Mouse (Mus musculus): Measurements from ENCODE around the gene Supt7l. TPM values are rescaled to one million over a fixed set of nuclear protein-coding genes. Genes with fewer than 3 reads are reported as not detected.

The Supt7l gene
- polyA plus RNA-seq, 1 experiment from 2014 or later, result 8.4 TPM

GRCm38 (mm10) chr5:31487889-31488288, 39.7 kb downstream of the Supt7l start:
- ATAC-seq (ENCODE audit: low FRiP score, low TSS enrichment), result no peak
- H3K4me1 ChIP-seq (replicated peaks; ENCODE audit: control insufficient read depth, insufficient read depth), result no peaks in the 10 kb centered on the region
- H3K27ac ChIP-seq (replicated peaks), result no peak overlapping the region
- no peak overlapping the region for H3K4me3 ChIP-seq (ENCODE audit: low read depth, low read length)
- H3K36me3 ChIP-seq (ENCODE audit: control insufficient read depth, insufficient read depth, low read length), result no peaks in the 10 kb centered on the region
- H3K9me3 ChIP-seq (ENCODE audit: control insufficient read depth, low read length), result no peaks in the 10 kb centered on the region
- no peak for DNase-seq (ENCODE audit: low spot score)
- TF ChIP-seq EP300 (optimal IDR thresholded peaks at IDR 0.05), result no peak
- TF ChIP-seq CTCF (IDR thresholded peaks at IDR 0.05; ENCODE audit: low read depth), result no peak
- no peak overlapping the region for H3K4me2 ChIP-seq (replicated peaks; ENCODE audit: low read depth)
- H3K9ac ChIP-seq (ENCODE audit: low read length), result no peak overlapping the region
- WGBS, result 90% methylated on average over 3 of the region's 3 CpGs
- no peaks in the 10 kb centered on the region for H3K27me3 ChIP-seq (ENCODE audit: control insufficient read depth, insufficient read depth, low read length)

DNA sequence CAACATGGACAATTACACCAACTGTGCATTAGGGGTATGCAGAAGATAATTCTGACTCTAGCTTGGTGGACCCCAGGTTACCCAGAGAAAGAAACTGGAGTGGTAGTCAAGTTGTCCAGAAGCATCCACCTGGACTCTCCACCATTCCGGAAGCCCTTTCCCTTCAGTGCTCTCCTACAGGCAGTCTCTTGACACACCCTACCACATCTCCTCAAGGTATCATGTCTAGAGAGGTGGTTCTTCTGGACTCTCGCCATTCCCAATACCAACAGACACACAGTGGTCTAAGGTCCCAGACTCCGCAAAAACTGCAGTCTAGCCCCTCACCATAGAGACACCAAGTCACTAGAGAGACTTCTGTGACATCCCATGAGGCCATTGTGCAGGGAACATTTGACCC, 42.2 kb downstream of the Supt7l start, which contains the start of gene 4930548H24Rik:
TSS of gene 4930548H24Rik (plus strand) at position 301 of the 400 bp plus-strand sequence.
- Histone ChIP-seq H3K4me3 (ENCODE audit: low read depth, low read length) (no peak within 1 kb of the TSS), H3K4me1 (replicated peaks; ENCODE audit: control insufficient read depth, insufficient read depth) (no peaks in the 10 kb centered on the region), H3K27me3 (ENCODE audit: control insufficient read depth, insufficient read depth, low read length) (no peaks in the 10 kb centered on the region), H3K36me3 (ENCODE audit: control insufficient read depth, insufficient read depth, low read length) (no peaks in the 10 kb centered on the region), H3K9ac (ENCODE audit: low read length) (no peak within 1 kb of the TSS), H3K27ac (replicated peaks) (no peak within 1 kb of the TSS), H3K9me3 (ENCODE audit: control insufficient read depth, low read length) (no peaks in the 10 kb centered on the region), H3K4me2 (replicated peaks; ENCODE audit: low read depth) (no peak within 1 kb of the TSS)
- 96% methylated on average over 3 of the region's 3 CpGs for WGBS
- DNase-seq (ENCODE audit: low spot score) (no peak), ATAC-seq (ENCODE audit: low FRiP score, low TSS enrichment) (no peak)
- TF ChIP-seq EP300 (optimal IDR thresholded peaks at IDR 0.05) (no peak), CTCF (IDR thresholded peaks at IDR 0.05; ENCODE audit: low read depth) (no peak)

GRCm38 (mm10) chr5:31480536-31480935, 47.1 kb downstream of the Supt7l start:
- ATAC-seq (ENCODE audit: low FRiP score, low TSS enrichment) (no peak), DNase-seq (ENCODE audit: low spot score) (no peak)
- Histone ChIP-seq H3K9me3 (ENCODE audit: control insufficient read depth, low read length) (no peaks in the 10 kb centered on the region), H3K4me3 (ENCODE audit: low read depth, low read length) (no peak overlapping the region), H3K36me3 (ENCODE audit: control insufficient read depth, insufficient read depth, low read length) (peaks cover 21% of the 10 kb centered on the region), H3K4me2 (replicated peaks; ENCODE audit: low read depth) (no peak overlapping the region), H3K4me1 (replicated peaks; ENCODE audit: control insufficient read depth, insufficient read depth) (no peaks in the 10 kb centered on the region), H3K9ac (ENCODE audit: low read length) (no peak overlapping the region), H3K27ac (replicated peaks) (no peak overlapping the region), H3K27me3 (ENCODE audit: control insufficient read depth, insufficient read depth, low read length) (no peaks in the 10 kb centered on the region)
- 84% methylated on average over 4 of the region's 4 CpGs for WGBS
- no peak for TF ChIP-seq EP300 (optimal IDR thresholded peaks at IDR 0.05)
- no peak for TF ChIP-seq CTCF (IDR thresholded peaks at IDR 0.05; ENCODE audit: low read depth)

DNA sequence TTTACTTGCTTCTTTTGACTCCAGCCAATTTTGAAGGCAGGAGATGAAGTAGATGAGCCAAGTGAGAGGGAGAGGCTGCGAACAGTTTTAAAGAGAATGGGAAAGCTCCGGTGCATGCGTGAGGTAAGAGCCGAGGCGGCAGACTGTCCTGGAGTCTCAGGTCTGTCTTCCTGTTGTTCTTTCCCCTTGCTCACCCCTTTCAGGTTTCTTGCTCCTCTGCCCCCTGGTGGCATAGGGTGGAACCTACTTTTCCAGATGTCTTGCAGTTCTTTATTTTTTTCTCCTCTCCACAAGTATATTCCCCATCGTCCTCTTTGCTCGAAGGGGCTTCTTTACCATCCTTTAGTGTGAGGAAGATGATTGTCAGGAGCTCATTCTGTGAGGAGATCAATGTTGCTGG, 57.3 kb downstream of the Supt7l start:
- H3K9me3 ChIP-seq (ENCODE audit: control insufficient read depth, low read length), result no peaks in the 10 kb centered on the region
- 67% methylated on average over 7 of the region's 7 CpGs for WGBS
- H3K4me1 ChIP-seq (replicated peaks; ENCODE audit: control insufficient read depth, insufficient read depth), result no peaks in the 10 kb centered on the region
- no peaks in the 10 kb centered on the region for H3K27me3 ChIP-seq (ENCODE audit: control insufficient read depth, insufficient read depth, low read length)
- no peak overlapping the region for H3K9ac ChIP-seq (ENCODE audit: low read length)
- TF ChIP-seq CTCF (IDR thresholded peaks at IDR 0.05; ENCODE audit: low read depth) (peak; percentile 78), EP300 (optimal IDR thresholded peaks at IDR 0.05) (no peak)
- DNase-seq (ENCODE audit: low spot score), result peak; percentile 69
- H3K27ac ChIP-seq (replicated peaks), result no peak overlapping the region
- H3K4me3 ChIP-seq (ENCODE audit: low read depth, low read length), result no peak overlapping the region
- ATAC-seq (ENCODE audit: low FRiP score, low TSS enrichment), result no peak
- H3K36me3 ChIP-seq (ENCODE audit: control insufficient read depth, insufficient read depth, low read length), result peaks cover 27% of the 10 kb centered on the region
- H3K4me2 ChIP-seq (replicated peaks; ENCODE audit: low read depth), result no peak overlapping the region

GRCm38 (mm10) chr5:31469711-31470110, 57.9 kb downstream of the Supt7l start:
- Histone ChIP-seq H3K27ac (replicated peaks) (no peak overlapping the region), H3K4me1 (replicated peaks; ENCODE audit: control insufficient read depth, insufficient read depth) (no peaks in the 10 kb centered on the region), H3K9me3 (ENCODE audit: control insufficient read depth, low read length) (no peaks in the 10 kb centered on the region), H3K36me3 (ENCODE audit: control insufficient read depth, insufficient read depth, low read length) (peaks cover 27% of the 10 kb centered on the region; the same call in 1 of the 2 replicates), H3K4me2 (replicated peaks; ENCODE audit: low read depth) (no peak overlapping the region), H3K4me3 (ENCODE audit: low read depth, low read length) (no peak overlapping the region), H3K9ac (ENCODE audit: low read length) (no peak overlapping the region), H3K27me3 (ENCODE audit: control insufficient read depth, insufficient read depth, low read length) (no peaks in the 10 kb centered on the region)
- DNase-seq (ENCODE audit: low spot score) (no peak), ATAC-seq (ENCODE audit: low FRiP score, low TSS enrichment) (no peak)
- TF ChIP-seq CTCF (IDR thresholded peaks at IDR 0.05; ENCODE audit: low read depth) (no peak), EP300 (optimal IDR thresholded peaks at IDR 0.05) (no peak)
- WGBS, result 96% methylated on average over 6 of the region's 6 CpGs

DNA sequence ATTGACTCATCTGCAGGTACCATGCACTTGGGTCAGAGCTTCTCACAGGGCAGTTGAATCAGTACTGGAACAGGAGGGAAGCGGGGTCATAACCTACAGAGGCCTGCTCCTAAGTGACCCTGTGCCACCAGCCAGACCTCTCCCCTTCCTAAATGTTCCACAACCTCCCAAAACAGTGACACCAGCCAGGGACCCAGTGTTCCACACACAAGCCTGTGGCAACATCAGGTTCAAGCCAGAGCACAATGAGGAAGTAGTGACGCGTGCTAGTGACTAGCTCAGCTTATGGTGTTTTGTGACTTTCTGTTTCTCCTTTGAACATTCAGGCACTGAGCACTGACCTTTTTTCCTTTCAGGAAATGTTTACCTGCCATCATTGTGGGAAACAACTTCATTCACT, 59.8 kb downstream of the Supt7l start:
- Histone ChIP-seq H3K36me3 (ENCODE audit: control insufficient read depth, insufficient read depth, low read length) (peaks cover 19% of the 10 kb centered on the region; the same call in 1 of the 2 replicates), H3K27ac (replicated peaks) (no peak overlapping the region), H3K4me2 (replicated peaks; ENCODE audit: low read depth) (no peak overlapping the region), H3K4me1 (replicated peaks; ENCODE audit: control insufficient read depth, insufficient read depth) (no peaks in the 10 kb centered on the region), H3K9ac (ENCODE audit: low read length) (no peak overlapping the region), H3K27me3 (ENCODE audit: control insufficient read depth, insufficient read depth, low read length) (no peaks in the 10 kb centered on the region), H3K9me3 (ENCODE audit: control insufficient read depth, low read length) (no peaks in the 10 kb centered on the region), H3K4me3 (ENCODE audit: low read depth, low read length) (no peak overlapping the region)
- WGBS, result 85% methylated on average over 3 of the region's 3 CpGs
- no peak for ATAC-seq (ENCODE audit: low FRiP score, low TSS enrichment)
- TF ChIP-seq EP300 (optimal IDR thresholded peaks at IDR 0.05), result no peak
- no peak for TF ChIP-seq CTCF (IDR thresholded peaks at IDR 0.05; ENCODE audit: low read depth)
- no peak for DNase-seq (ENCODE audit: low spot score)

Other genes starting within 250 kb of the Supt7l start
- 20.0 and 20.3 TPM in 2 replicates for gene Ift172, start 236.7 kb downstream of the Supt7l start, polyA plus RNA-seq (2015; fragmentation: Nextera tagmentation; extraction: Ambion mirVana)
- gene Fndc4, start 231.7 kb downstream of the Supt7l start, polyA plus RNA-seq (2015; fragmentation: Nextera tagmentation; extraction: Ambion mirVana), result 12.8 and 13.7 TPM in 2 replicates
- gene Gckr, start 230.4 kb downstream of the Supt7l start, polyA plus RNA-seq (2015; fragmentation: Nextera tagmentation; extraction: Ambion mirVana), result 0.08 and 0.29 TPM in 2 replicates
- 13.3 and 15.7 TPM in 2 replicates for gene Zfp512, start 75.4 kb downstream of the Supt7l start, polyA plus RNA-seq (2015; fragmentation: Nextera tagmentation; extraction: Ambion mirVana)
- gene 4930548H24Rik, start 42.1 kb downstream of the Supt7l start, polyA plus RNA-seq (2015; fragmentation: Nextera tagmentation; extraction: Ambion mirVana), result not detected in 2 replicates
- 22.0 and 22.7 TPM in 2 replicates for gene Gpn1, start 33.1 kb downstream of the Supt7l start, polyA plus RNA-seq (2015; fragmentation: Nextera tagmentation; extraction: Ambion mirVana)
- 13.9 and 15.2 TPM in 2 replicates for gene Slc4a1ap, start 812 bp downstream of the Supt7l start, polyA plus RNA-seq (2015; fragmentation: Nextera tagmentation; extraction: Ambion mirVana)
- 359 and 382 TPM in 2 replicates for gene Mrpl33, start 69.1 kb upstream of the Supt7l start, polyA plus RNA-seq (2015; fragmentation: Nextera tagmentation; extraction: Ambion mirVana)
- gene Rbks, start 169.8 kb upstream of the Supt7l start, polyA plus RNA-seq (2015; fragmentation: Nextera tagmentation; extraction: Ambion mirVana), result 5.7 and 6.2 TPM in 2 replicates
- 44.9 and 46.5 TPM in 2 replicates for gene Babam2, start 169.9 kb upstream of the Supt7l start, polyA plus RNA-seq (2015; fragmentation: Nextera tagmentation; extraction: Ambion mirVana)